Mouse (Mus musculus) heart, embryonic 16.5 days (tissue): ENCODE data around the gene Elavl1. TPM values are rescaled to one million over a fixed set of nuclear protein-coding genes. Genes with fewer than 3 reads are reported as not detected.
"Not testable (repeated sequence)": the region's sequence is repeated elsewhere in the genome, so short reads cannot be mapped to it uniquely, and the experiment has no call there.

ENCODE experiments used
- ATAC-seq: fragments of 200-750 bp; cut with Nextera tagmentation; replicated peaks from 2 replicates; pipeline ENCODE4 v1.8.0; 2017; ENCODE audit warnings: moderate number of reproducible peaks; ENCODE audit not compliant: insufficient read depth, low FRiP score; ENCODE audit errors: extremely low read depth
- H3K27ac ChIP-seq: fragments of 300-500 bp; sonication (generic); 2 replicates; pipeline ENCODE4 v1.5.1; 2014; ENCODE audit warnings: mild to moderate bottlenecking, low read length, control low read depth, moderate library complexity
- H3K27me3 ChIP-seq: fragments of 300-500 bp; sonication (generic); 2 replicates; pipeline ENCODE4 v1.6.1; 2014; ENCODE audit warnings: low read length, mixed read lengths; ENCODE audit not compliant: control insufficient read depth, insufficient read depth
- H3K36me3 ChIP-seq: fragments of 300-500 bp; sonication (generic); 2 replicates; pipeline ENCODE4 v1.6.1; 2014; ENCODE audit not compliant: control insufficient read depth, insufficient read depth
- H3K4me1 ChIP-seq: fragments of 300-500 bp; sonication (generic); 2 replicates; pipeline ENCODE4 v1.6.1; 2014; ENCODE audit warnings: low read length, mixed read lengths; ENCODE audit not compliant: control insufficient read depth, insufficient read depth
- H3K4me2 ChIP-seq: fragments of 300-500 bp; sonication (generic); 2 replicates; pipeline ENCODE4 v1.6.1; 2014; ENCODE audit warnings: low read depth, mild to moderate bottlenecking, control low read depth, low read length
- H3K4me3 ChIP-seq: fragments of 300-500 bp; sonication (generic); 2 replicates; pipeline ENCODE4 v1.5.1; 2014; ENCODE audit warnings: mild to moderate bottlenecking, control low read depth, low read length
- H3K9ac ChIP-seq: fragments of 300-500 bp; sonication (generic); 2 replicates; pipeline ENCODE4 v1.6.1; 2014; ENCODE audit warnings: low read length, control low read depth
- H3K9me3 ChIP-seq: fragments of 300-500 bp; sonication (generic); replicated peaks from 2 replicates; pipeline ENCODE4 v1.6.1; 2016; ENCODE audit warnings: low read length; ENCODE audit not compliant: control insufficient read depth
- WGBS: fragments of 180-500 bp; shearing (Covaris S2); extraction: QIAGEN DNeasy Blood & Tissue Kit; methylation state at CpG from one replicate; pipeline ENCODE4 v1.1.7; 2014; 5-methylcytosine and 5-hydroxymethylcytosine counted together
- polyA plus RNA-seq: library from polyadenylated mRNA; unstranded; fragments of >200 nt; fragmentation: Nextera tagmentation; extraction: Ambion mirVana; gene quantifications from 2 replicates; pipeline ENCODE4 v1.2.1, GENCODE M21; 2015

The Elavl1 gene
- polyA plus RNA-seq, 1 experiment from 2014 or later, result 168 TPM

DNA sequence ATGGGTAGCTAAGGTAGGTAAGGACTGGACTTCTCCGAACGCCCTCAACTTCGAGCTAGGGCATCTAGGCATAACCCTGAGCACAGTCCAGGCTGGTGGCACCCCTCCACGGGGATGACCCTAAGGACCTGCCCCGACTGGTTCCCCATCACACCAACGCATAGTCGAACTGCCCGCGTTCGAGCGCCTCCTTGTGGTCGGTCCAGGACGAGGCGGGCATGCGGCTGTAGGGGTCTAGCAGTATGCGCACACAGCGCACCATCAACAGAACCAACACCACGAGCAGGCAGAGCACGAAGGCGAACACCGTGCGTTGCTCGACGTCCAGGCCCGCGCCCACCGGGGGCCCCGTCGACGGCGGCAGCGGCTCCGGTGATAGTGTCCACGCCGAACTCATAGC is 67.0 kb downstream of the Elavl1 start:
- H3K4me1 ChIP-seq, result peaks cover 16% of the 10 kb centered on the region
- peaks cover 48% of the 10 kb centered on the region for H3K36me3 ChIP-seq
- H3K27ac ChIP-seq, result no peak overlapping the region; the same call in 1 of the 2 replicates
- H3K4me3 ChIP-seq, result peak overlapping the region; percentile 73
- H3K27me3 ChIP-seq, result no peaks in the 10 kb centered on the region
- H3K9me3 ChIP-seq, result no peaks in the 10 kb centered on the region
- WGBS, result 3% methylated on average over 35 of the region's 35 CpGs
- H3K9ac ChIP-seq, result peak overlapping the region; percentile 73
- peak overlapping the region; percentile 91 for H3K4me2 ChIP-seq
- ATAC-seq, result peak; percentile 50

DNA sequence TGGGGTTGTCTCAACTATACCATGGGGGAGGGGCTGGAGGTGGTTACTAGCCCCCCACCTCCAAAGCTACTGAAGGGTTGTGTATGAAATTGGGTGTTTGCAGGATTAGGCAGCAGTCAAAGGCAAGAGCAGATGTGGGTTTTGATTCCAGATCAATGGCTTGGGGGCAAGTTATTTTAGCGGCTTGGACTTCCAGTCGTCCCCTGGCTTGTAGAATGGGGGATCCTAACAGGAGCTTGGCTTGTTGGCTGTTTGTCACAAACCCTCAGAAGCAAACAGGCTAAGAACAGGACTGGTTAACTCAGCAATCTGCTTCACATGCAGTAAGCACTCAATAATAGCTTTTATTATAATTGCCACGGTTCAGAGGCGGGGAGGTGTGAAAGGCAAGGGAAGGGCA is 67.9 kb downstream of the Elavl1 start:
- WGBS, result 88% methylated on average over 4 of the region's 4 CpGs
- Histone ChIP-seq H3K27ac (no peak overlapping the region), H3K9ac (no peak overlapping the region), H3K36me3 (peaks cover 43% of the 10 kb centered on the region), H3K27me3 (no peaks in the 10 kb centered on the region), H3K4me2 (no peak overlapping the region), H3K4me3 (no peak overlapping the region), H3K4me1 (peaks cover 19% of the 10 kb centered on the region), H3K9me3 (no peaks in the 10 kb centered on the region)
- no peak for ATAC-seq

- H3K9ac ChIP-seq, result no peak overlapping the region
- no peak overlapping the region for H3K4me3 ChIP-seq
- no peak overlapping the region for H3K27ac ChIP-seq
- H3K4me1 ChIP-seq, result peaks cover 20% of the 10 kb centered on the region
- no peak overlapping the region for H3K4me2 ChIP-seq
- no peaks in the 10 kb centered on the region for H3K27me3 ChIP-seq
- peaks cover 42% of the 10 kb centered on the region for H3K36me3 ChIP-seq
- no peaks in the 10 kb centered on the region for H3K9me3 ChIP-seq
- no peak for ATAC-seq
- 33% methylated on average over 4 of the region's 4 CpGs for WGBS
Measured at GRCm38 (mm10) chr8:4256911-4257310, 68.3 kb downstream of the Elavl1 start.

DNA sequence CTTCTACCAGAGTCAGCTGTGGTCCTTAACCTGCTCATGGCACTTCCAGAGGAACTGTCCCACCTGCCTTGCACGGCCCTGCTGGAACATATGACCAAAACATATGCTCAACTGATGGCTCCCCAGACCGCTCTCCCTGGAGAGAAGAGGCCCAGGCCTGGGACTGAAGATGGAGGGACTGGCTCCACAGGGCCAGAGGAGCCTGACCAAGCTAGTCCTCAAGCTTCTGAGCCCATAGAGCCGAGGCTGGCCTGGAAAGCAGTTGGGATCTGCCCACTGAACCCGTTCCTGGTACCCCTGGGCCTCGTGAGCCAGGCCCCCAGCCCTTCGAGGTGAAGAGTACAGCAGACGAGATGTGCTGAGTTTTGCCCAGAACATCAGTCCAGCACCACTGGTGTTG is 69.7 kb downstream of the Elavl1 start:
- not testable (repeated sequence) for H3K9ac ChIP-seq, H3K27ac ChIP-seq, H3K4me2 ChIP-seq, H3K27me3 ChIP-seq, H3K4me3 ChIP-seq, H3K9me3 ChIP-seq, ATAC-seq
- WGBS, result 86% methylated on average over 7 of the region's 7 CpGs
- peaks cover 20% of the 10 kb centered on the region for H3K4me1 ChIP-seq
- peaks cover 27% of the 10 kb centered on the region for H3K36me3 ChIP-seq

- H3K4me3 ChIP-seq, result peak overlapping the region; percentile 99
- H3K27ac ChIP-seq, result peak overlapping the region; percentile 94; the same call in 1 of the 2 replicates
- 64% methylated on average over 6 of the region's 6 CpGs for WGBS
- peaks cover 28% of the 10 kb centered on the region for H3K4me1 ChIP-seq
- H3K36me3 ChIP-seq, result peaks cover 21% of the 10 kb centered on the region
- H3K4me2 ChIP-seq, result peak overlapping the region; percentile 94
- H3K27me3 ChIP-seq, result no peaks in the 10 kb centered on the region
- peak overlapping the region; percentile 99 for H3K9ac ChIP-seq
- H3K9me3 ChIP-seq, result no peaks in the 10 kb centered on the region
- no peak for ATAC-seq
Measured at GRCm38 (mm10) chr8:4254001-4254400, 71.2 kb downstream of the Elavl1 start.

DNA sequence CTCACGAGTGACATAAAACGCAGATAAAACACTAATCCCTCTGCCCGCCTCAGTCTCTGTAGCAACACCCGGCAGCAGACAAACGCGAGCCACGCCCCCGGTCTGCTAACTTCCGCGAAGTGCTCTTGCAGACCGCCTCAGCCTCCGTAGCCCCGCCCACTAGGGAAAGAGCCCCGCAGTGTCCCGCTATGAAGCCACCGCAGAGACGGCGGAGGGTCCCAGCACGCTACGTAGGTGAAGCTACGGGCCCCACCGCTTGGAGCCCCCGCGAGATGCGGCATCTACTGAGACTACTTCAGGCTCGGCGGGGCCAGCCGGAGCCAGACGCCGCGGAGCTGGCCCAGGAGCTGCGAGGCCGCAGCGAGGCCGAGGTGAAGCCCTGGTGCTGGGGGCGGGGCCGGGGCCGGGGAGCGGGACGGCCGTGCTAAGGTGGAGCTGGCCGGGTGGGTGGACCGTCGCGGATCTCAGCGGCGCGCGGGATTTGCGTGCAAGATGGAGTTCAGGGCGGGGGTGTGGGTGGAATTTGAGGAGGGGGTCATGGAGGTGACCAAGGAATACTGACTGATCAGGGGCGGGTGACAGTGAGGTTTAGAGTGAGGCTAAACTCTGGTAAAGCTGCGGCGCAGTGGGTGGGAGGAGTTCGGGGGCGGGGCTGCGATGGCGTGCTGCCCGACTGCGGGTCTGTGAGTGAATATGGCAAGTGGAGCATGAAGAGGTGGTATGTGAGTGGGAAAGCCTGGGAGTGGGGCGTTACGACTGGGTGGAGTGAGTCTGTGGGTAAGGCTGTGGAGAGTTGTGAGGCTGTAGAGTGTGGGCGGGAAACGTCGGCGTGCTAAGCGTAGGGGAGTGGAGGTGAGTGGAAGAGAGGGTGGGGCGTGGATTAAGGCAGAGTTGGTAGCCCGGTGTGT is 72.0 kb downstream of the Elavl1 start, which contains the start of gene Snapc2:
Gene Snapc2 (plus strand): TSS at position 147 of the 908 bp plus-strand sequence.
- H3K4me2 ChIP-seq, result peak within 1 kb of the TSS; percentile 94
- H3K4me1 ChIP-seq, result peaks cover 32% of the 10 kb centered on the region
- peak within 1 kb of the TSS; percentile 99 for H3K4me3 ChIP-seq
- peak; percentile 90 for ATAC-seq
- peak within 1 kb of the TSS; percentile 99 for H3K9ac ChIP-seq
- H3K27ac ChIP-seq, result peak within 1 kb of the TSS; percentile 94
- H3K36me3 ChIP-seq, result peaks cover 21% of the 10 kb centered on the region
- WGBS, result under 1% methylated on average over 69 of the region's 69 CpGs
- no peaks in the 10 kb centered on the region for H3K27me3 ChIP-seq
- H3K9me3 ChIP-seq, result no peaks in the 10 kb centered on the region

DNA sequence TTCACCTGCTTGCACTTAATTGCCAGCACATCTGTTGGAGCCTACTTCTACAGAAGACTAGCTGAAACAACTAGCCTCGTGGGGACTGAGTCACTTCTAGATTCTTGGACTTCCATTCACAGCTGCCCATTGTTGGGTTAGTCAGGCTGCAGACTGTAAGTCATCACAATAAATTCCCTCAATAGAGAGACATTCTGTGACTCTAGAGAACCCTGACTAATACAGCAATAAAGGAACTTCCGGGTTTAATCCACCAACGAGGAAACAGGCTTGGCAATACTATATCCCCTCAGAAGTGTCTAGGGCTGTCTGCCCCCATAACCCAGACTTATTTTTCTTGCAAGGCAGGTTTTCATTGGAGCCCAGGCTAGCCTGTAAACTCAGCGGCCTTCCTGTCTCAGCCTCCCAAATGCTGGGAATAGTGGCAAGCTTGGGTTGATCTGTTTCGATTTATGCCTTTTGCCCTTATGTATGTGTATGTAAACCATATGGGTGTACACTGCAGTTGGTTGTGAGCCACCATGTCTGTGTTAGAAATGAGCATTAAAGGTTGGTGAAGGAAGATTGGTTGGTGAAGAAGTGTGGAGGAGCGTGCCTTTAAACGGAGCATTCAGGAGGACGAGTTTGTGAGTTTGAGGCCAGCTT is 73.0 kb downstream of the Elavl1 start:
- peak overlapping the region; percentile 94 for H3K4me2 ChIP-seq
- no peaks in the 10 kb centered on the region for H3K27me3 ChIP-seq
- H3K4me3 ChIP-seq, result peak overlapping the region; percentile 99
- no peak for ATAC-seq
- H3K27ac ChIP-seq, result peak overlapping the region; percentile 43; the same call in 1 of the 2 replicates
- peak overlapping the region; percentile 99 for H3K9ac ChIP-seq
- H3K36me3 ChIP-seq, result peaks cover 22% of the 10 kb centered on the region
- H3K4me1 ChIP-seq, result peaks cover 28% of the 10 kb centered on the region
- no peaks in the 10 kb centered on the region for H3K9me3 ChIP-seq
- WGBS, result 40% methylated on average over 8 of the region's 8 CpGs

- Histone ChIP-seq H3K9ac (no peak overlapping the region), H3K27me3 (no peaks in the 10 kb centered on the region), H3K4me1 (peaks cover 27% of the 10 kb centered on the region), H3K9me3 (no peaks in the 10 kb centered on the region), H3K4me2 (no peak overlapping the region), H3K27ac (no peak overlapping the region), H3K36me3 (peaks cover 28% of the 10 kb centered on the region), H3K4me3 (no peak overlapping the region)
- peak; percentile 8; the same call in 1 of the 2 replicates for ATAC-seq
- 38% methylated on average over 26 of the region's 26 CpGs for WGBS
Measured at GRCm38 (mm10) chr8:4250306-4250970, 74.8 kb downstream of the Elavl1 start.
